Mouse (Mus musculus) embryo, embryonic 10.5 days (tissue): ENCODE results near the gene Mtap.
A peak's percentile ranks its signal among the peaks of the same experiment; 100 is the strongest.

Experiments used
- DNase-seq: peaks from one replicate; pipeline ENCODE4 v3.0.0-alpha.2; 2015; ENCODE audit warnings: low spot score

The Mtap gene

GRCm38 (mm10) chr4:89137542-89138360 is 829 bp downstream of the Mtap start:
- peak; percentile 66 for DNase-seq

GRCm38 (mm10) chr4:89138361-89138651 is 1.4 kb downstream of the Mtap start:
- DNase-seq = no peak

- no peak for DNase-seq
Measured at GRCm38 (mm10) chr4:89140832-89141231, 3.9 kb downstream of the Mtap start.

GRCm38 (mm10) chr4:89145409-89145808 is 8.5 kb downstream of the Mtap start:
- DNase-seq = peak; percentile 76

GRCm38 (mm10) chr4:89146291-89146690 is 9.4 kb downstream of the Mtap start:
- DNase-seq = peak; percentile 73

GRCm38 (mm10) chr4:89149261-89149660 is 12.3 kb downstream of the Mtap start:
- DNase-seq = no peak

GRCm38 (mm10) chr4:89161389-89161788 is 24.5 kb downstream of the Mtap start:
- DNase-seq = no peak

GRCm38 (mm10) chr4:89162496-89162895 is 25.6 kb downstream of the Mtap start:
- DNase-seq = no peak

- no peak for DNase-seq
Measured at GRCm38 (mm10) chr4:89163613-89164012, 26.7 kb downstream of the Mtap start.

GRCm38 (mm10) chr4:89164681-89165080 is 27.8 kb downstream of the Mtap start:
- no peak for DNase-seq

GRCm38 (mm10) chr4:89168877-89169276 is 32.0 kb downstream of the Mtap start:
- DNase-seq = no peak

GRCm38 (mm10) chr4:89169739-89170138 is 32.8 kb downstream of the Mtap start:
- DNase-seq = peak; percentile 12

- no peak for DNase-seq
Measured at GRCm38 (mm10) chr4:89170931-89171330, 34.0 kb downstream of the Mtap start.

GRCm38 (mm10) chr4:89172873-89173605 is 36.1 kb downstream of the Mtap start:
- DNase-seq = no peak

- no peak for DNase-seq
Measured at GRCm38 (mm10) chr4:89177514-89178307, 40.8 kb downstream of the Mtap start.

GRCm38 (mm10) chr4:89180121-89180520 is 43.2 kb downstream of the Mtap start:
- DNase-seq = no peak

- no peak for DNase-seq
Measured at GRCm38 (mm10) chr4:89181656-89182055, 44.7 kb downstream of the Mtap start.

- no peak for DNase-seq
Measured at GRCm38 (mm10) chr4:89182486-89182885, 45.6 kb downstream of the Mtap start.

- DNase-seq = no peak
Measured at GRCm38 (mm10) chr4:89195481-89195880, 58.6 kb downstream of the Mtap start.

- no peak for DNase-seq
Measured at GRCm38 (mm10) chr4:89197128-89197527, 60.2 kb downstream of the Mtap start.

GRCm38 (mm10) chr4:89200806-89201205 is 63.9 kb downstream of the Mtap start:
- DNase-seq = no peak

- DNase-seq = no peak
Measured at GRCm38 (mm10) chr4:89209310-89209709, 72.4 kb downstream of the Mtap start.

- DNase-seq = no peak
Measured at GRCm38 (mm10) chr4:89210314-89210713, 73.4 kb downstream of the Mtap start.
